Mouse (Mus musculus) myocyte (in vitro differentiated cells): Measurements from ENCODE around the gene Dtx1.

Experiments used
- CEBPB ChIP-seq: IDR thresholded peaks from 2 replicates; pipeline ENCODE4 v1.6.1; 2011; ENCODE audit warnings: mild to moderate bottlenecking, moderate library complexity; ENCODE audit not compliant: poor library complexity, insufficient read depth, severe bottlenecking
- E2F4 ChIP-seq: IDR thresholded peaks from one replicate; pipeline ENCODE4 v1.6.1; 2011; ENCODE audit warnings: mild to moderate bottlenecking, control low read depth, moderate library complexity; ENCODE audit not compliant: insufficient read depth
- MAX ChIP-seq: IDR thresholded peaks from one replicate; pipeline ENCODE4 v1.6.1; 2011; ENCODE audit warnings: low read depth, mild to moderate bottlenecking, control low read depth
- MYOG ChIP-seq, 3 experiments: IDR thresholded peaks; one replicate each; pipeline ENCODE4 v1.6.1; 2011; ENCODE audit warnings: control low read depth in 2 of 3, low read depth in 2 of 3, mild to moderate bottlenecking in 2 of 3; ENCODE audit not compliant: insufficient read length in 2 of 3, control insufficient read depth in 1 of 3, insufficient read depth in 1 of 3
- POLR2A ChIP-seq: IDR thresholded peaks from one replicate; pipeline ENCODE4 v1.6.1; 2011; ENCODE audit warnings: low read depth, mild to moderate bottlenecking, control low read depth, moderate library complexity; ENCODE audit not compliant: insufficient read length
- POLR2AphosphoS2 ChIP-seq: IDR thresholded peaks from one replicate; pipeline ENCODE4 v1.6.1; 2011; ENCODE audit warnings: low read depth, control low read depth; ENCODE audit not compliant: insufficient read length
- SRF ChIP-seq: IDR thresholded peaks from one replicate; pipeline ENCODE4 v1.6.1; 2011; ENCODE audit warnings: low read depth; ENCODE audit not compliant: control insufficient read depth, insufficient read length
- TCF12 ChIP-seq: IDR thresholded peaks from one replicate; pipeline ENCODE4 v1.6.1; 2011; ENCODE audit warnings: mild to moderate bottlenecking, control low read depth; ENCODE audit not compliant: poor library complexity, insufficient read depth, severe bottlenecking
- TCF3 ChIP-seq: IDR thresholded peaks from one replicate; pipeline ENCODE4 v1.6.1; 2011; ENCODE audit warnings: low read depth, control low read depth; ENCODE audit not compliant: insufficient read length
- USF1 ChIP-seq: IDR thresholded peaks from one replicate; pipeline ENCODE4 v1.6.1; 2011; ENCODE audit warnings: low read depth, mild to moderate bottlenecking, control low read depth, moderate library complexity

DNA sequence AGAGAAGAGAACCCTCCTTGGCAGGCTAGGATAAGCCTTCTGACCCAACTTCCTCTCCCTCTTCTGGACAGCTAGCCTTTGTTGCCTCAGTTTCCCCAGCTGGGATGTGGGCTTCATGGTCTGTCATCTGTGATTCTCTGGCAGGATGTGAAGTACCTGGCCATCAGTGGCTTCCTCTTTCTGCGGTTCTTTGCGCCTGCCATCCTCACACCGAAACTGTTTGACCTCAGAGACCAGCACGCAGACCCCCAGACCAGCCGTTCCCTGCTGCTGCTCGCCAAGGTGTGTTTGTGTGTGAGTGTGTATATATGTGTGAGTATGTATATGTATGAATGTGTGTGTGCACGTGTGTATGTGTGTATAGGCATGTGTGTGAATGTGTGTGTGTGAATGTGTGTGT, 41.6 kb downstream of the Dtx1 start:
- TF ChIP-seq USF1 = no peak
- TF ChIP-seq TCF12 = no peak
- no peak for TF ChIP-seq MYOG (IDR thresholded peaks at IDR 0.05; ENCODE audit: control insufficient read depth in 1 of 3, insufficient read depth in 1 of 3, insufficient read length in 2 of 3, low read depth in 2 of 3)
- TF ChIP-seq POLR2A = no peak
- TF ChIP-seq MAX = no peak
- TF ChIP-seq TCF3 = no peak
- TF ChIP-seq E2F4 = no peak
- no peak for TF ChIP-seq POLR2AphosphoS2
- no peak for TF ChIP-seq SRF
- TF ChIP-seq CEBPB = no peak
